Mouse (Mus musculus): ENCODE results near the gene Deup1. TPM values are rescaled to one million over a fixed set of nuclear protein-coding genes. Genes with fewer than 3 reads are reported as not detected.
A peak's percentile ranks its signal among the peaks of the same experiment; 100 is the strongest.

Deup1 gene
- polyA plus RNA-seq, 1 experiment from 2014 or later: 6.2 TPM

DNA sequence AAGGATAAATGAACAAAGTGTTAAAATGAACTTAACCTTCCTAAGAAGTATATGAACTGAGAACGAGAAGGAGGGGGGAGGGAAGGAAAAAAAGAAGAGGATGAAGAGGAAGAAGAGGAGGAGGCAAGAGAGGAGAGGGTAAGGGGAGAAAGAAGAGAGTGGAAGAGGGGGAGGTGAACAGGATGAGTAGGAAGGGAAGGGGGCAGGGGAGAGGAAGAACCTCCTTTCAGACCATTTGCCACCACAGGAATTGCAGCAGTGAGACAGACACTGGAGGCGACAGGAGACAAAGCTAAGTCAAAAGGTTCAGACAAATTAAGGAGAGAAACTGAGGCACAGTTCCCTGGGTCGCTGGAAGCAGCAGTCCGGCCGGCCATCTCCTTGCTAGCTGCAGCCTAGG is 349 bp downstream of the Deup1 start:
- no peaks in the 10 kb centered on the region for H3K27me3 ChIP-seq (ENCODE audit: control insufficient read depth, insufficient read depth, low read length)
- no peak overlapping the region for H3K27ac ChIP-seq (ENCODE audit: low read depth, low read length)
- 15% methylated on average over 5 of the region's 5 CpGs for WGBS
- H3K9ac ChIP-seq (ENCODE audit: low read depth, low read length): no peak overlapping the region; the same call in 1 of the 2 replicates
- DNase-seq (ENCODE audit: low spot score): no peak
- peak; percentile 58; the same call in 1 of the 2 replicates for ATAC-seq (ENCODE audit: low FRiP score)
- H3K36me3 ChIP-seq (ENCODE audit: control insufficient read depth, insufficient read depth, low read length): no peaks in the 10 kb centered on the region
- no peaks in the 10 kb centered on the region for H3K4me1 ChIP-seq (replicated peaks; ENCODE audit: control insufficient read depth, insufficient read depth, low read length)
- peak overlapping the region; percentile 54 for H3K4me2 ChIP-seq (replicated peaks; ENCODE audit: low read depth, low read length)
- H3K9me3 ChIP-seq (ENCODE audit: control insufficient read depth, low read length): no peaks in the 10 kb centered on the region
- peak overlapping the region; percentile 22 for H3K4me3 ChIP-seq (ENCODE audit: low read depth, low read length)

DNA sequence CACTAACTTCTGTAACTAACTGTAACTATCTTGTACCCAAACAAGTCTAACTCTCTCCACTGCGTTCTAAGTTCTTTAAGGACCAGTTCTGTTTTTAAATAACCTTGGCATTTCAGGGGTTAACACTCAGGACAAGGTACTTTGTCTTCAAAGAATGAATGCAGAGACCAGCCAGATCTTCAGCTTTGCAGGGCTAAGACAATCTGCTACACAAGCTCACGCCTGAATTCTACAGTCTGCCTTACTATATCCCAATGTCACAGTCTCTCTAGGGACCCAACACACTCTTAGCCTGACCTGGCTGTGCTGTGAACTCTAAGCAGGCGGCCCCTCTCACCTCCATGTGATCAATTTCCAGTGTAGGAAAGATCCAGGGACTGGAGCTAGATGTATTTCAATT is 3.0 kb downstream of the Deup1 start:
- no peak overlapping the region for H3K4me3 ChIP-seq (ENCODE audit: low read depth, low read length)
- no peaks in the 10 kb centered on the region for H3K9me3 ChIP-seq (ENCODE audit: control insufficient read depth, low read length)
- no peak overlapping the region for H3K9ac ChIP-seq (ENCODE audit: low read depth, low read length)
- no peak overlapping the region for H3K4me2 ChIP-seq (replicated peaks; ENCODE audit: low read depth, low read length)
- WGBS: 75% methylated on average over 3 of the region's 3 CpGs
- DNase-seq (ENCODE audit: low spot score) (no peak), ATAC-seq (ENCODE audit: low FRiP score) (no peak)
- no peaks in the 10 kb centered on the region for H3K4me1 ChIP-seq (replicated peaks; ENCODE audit: control insufficient read depth, insufficient read depth, low read length)
- no peaks in the 10 kb centered on the region for H3K27me3 ChIP-seq (ENCODE audit: control insufficient read depth, insufficient read depth, low read length)
- H3K27ac ChIP-seq (ENCODE audit: low read depth, low read length): no peak overlapping the region
- no peaks in the 10 kb centered on the region for H3K36me3 ChIP-seq (ENCODE audit: control insufficient read depth, insufficient read depth, low read length)

DNA sequence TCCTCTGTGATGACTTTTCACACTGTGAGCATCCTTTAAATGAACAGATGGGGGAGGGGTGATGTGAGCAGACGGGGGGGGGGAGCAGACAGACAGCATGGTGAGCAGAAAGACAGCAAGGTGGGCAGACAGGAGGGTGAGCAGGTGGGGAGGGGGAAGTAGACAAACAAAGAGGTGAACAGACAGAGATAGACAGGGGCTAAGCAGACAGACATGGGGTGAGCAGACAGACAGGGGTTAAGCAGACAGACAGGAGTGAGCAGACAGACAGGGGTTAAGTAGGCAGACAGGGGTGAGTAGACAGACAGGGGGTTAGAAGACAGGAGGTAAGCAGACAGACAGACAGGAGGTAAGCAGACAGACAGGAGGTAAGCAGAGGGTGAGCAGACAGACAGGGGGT is 8.0 kb downstream of the Deup1 start:
- ATAC-seq (ENCODE audit: low FRiP score): no peak
- Histone ChIP-seq H3K36me3 (ENCODE audit: control insufficient read depth, insufficient read depth, low read length) (no peaks in the 10 kb centered on the region), H3K4me3 (ENCODE audit: low read depth, low read length) (no peak overlapping the region), H3K9ac (ENCODE audit: low read depth, low read length) (no peak overlapping the region), H3K27me3 (ENCODE audit: control insufficient read depth, insufficient read depth, low read length) (no peaks in the 10 kb centered on the region), H3K4me1 (replicated peaks; ENCODE audit: control insufficient read depth, insufficient read depth, low read length) (no peaks in the 10 kb centered on the region), H3K4me2 (replicated peaks; ENCODE audit: low read depth, low read length) (no peak overlapping the region), H3K27ac (ENCODE audit: low read depth, low read length) (no peak overlapping the region), H3K9me3 (ENCODE audit: control insufficient read depth, low read length) (no peaks in the 10 kb centered on the region)
- 53% methylated on average over 1 of the region's 1 CpGs for WGBS
- no peak for DNase-seq (ENCODE audit: low spot score)

DNA sequence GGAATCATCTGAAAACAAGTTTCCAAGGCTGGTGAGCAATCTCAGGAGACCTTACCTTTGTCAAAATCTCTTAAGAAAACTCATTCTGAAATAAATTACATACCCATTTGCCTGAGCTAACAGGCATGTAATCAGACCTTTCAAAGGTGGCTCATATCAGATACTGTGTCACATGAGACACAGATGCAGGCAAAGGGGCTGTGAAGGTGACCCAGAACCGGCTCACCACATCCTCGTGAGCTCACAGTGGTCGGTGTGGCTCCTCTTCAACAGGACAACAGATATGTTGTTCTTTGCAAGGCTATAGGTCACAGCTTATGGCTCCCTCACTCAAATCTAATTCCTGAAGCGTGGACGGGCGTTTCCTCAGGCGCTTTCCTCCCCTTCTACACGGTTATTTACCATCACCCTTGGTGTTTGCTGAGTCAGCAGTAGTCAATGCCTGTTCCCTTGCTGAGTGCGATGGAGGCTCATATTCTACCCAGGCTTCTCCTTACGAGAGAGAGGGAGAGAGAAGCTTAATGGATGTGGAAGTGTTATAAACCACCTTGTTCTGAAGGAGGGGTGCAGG is 8.6 kb downstream of the Deup1 start:
- H3K4me2 ChIP-seq (replicated peaks; ENCODE audit: low read depth, low read length): no peak overlapping the region
- no peaks in the 10 kb centered on the region for H3K36me3 ChIP-seq (ENCODE audit: control insufficient read depth, insufficient read depth, low read length)
- no peaks in the 10 kb centered on the region for H3K27me3 ChIP-seq (ENCODE audit: control insufficient read depth, insufficient read depth, low read length)
- no peak overlapping the region for H3K27ac ChIP-seq (ENCODE audit: low read depth, low read length)
- H3K4me1 ChIP-seq (replicated peaks; ENCODE audit: control insufficient read depth, insufficient read depth, low read length): no peaks in the 10 kb centered on the region
- DNase-seq (ENCODE audit: low spot score) (peak; percentile 11), ATAC-seq (ENCODE audit: low FRiP score) (no peak)
- H3K9ac ChIP-seq (ENCODE audit: low read depth, low read length): no peak overlapping the region
- 64% methylated on average over 10 of the region's 10 CpGs for WGBS
- H3K9me3 ChIP-seq (ENCODE audit: control insufficient read depth, low read length): no peaks in the 10 kb centered on the region
- H3K4me3 ChIP-seq (ENCODE audit: low read depth, low read length): no peak overlapping the region

DNA sequence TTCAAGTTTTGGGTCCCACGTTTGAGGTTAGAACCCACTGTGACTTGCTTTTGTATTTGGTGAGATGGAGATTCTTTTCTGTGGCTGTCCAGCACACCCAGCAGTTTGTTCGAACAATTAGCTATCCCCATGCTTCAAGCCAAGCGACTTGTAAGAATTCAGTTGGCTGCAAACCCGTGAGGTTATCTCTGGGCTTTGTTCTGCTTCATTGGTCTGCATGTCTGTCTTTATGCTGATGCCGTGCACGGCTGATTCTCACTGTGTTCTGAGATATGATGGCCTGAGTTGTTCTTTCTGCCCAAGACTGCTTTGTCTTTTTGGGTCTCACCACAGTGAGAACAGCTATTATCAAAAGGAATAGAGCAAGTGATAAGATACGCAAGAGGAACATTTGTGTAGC is 10.7 kb downstream of the Deup1 start:
- H3K4me3 ChIP-seq (ENCODE audit: low read depth, low read length): no peak overlapping the region
- H3K9me3 ChIP-seq (ENCODE audit: control insufficient read depth, low read length): no peaks in the 10 kb centered on the region
- no peaks in the 10 kb centered on the region for H3K4me1 ChIP-seq (replicated peaks; ENCODE audit: control insufficient read depth, insufficient read depth, low read length)
- 46% methylated on average over 7 of the region's 7 CpGs for WGBS
- H3K27me3 ChIP-seq (ENCODE audit: control insufficient read depth, insufficient read depth, low read length): no peaks in the 10 kb centered on the region
- no peaks in the 10 kb centered on the region for H3K36me3 ChIP-seq (ENCODE audit: control insufficient read depth, insufficient read depth, low read length)
- no peak overlapping the region for H3K27ac ChIP-seq (ENCODE audit: low read depth, low read length)
- DNase-seq (ENCODE audit: low spot score) (no peak), ATAC-seq (ENCODE audit: low FRiP score) (no peak)
- H3K9ac ChIP-seq (ENCODE audit: low read depth, low read length): no peak overlapping the region
- H3K4me2 ChIP-seq (replicated peaks; ENCODE audit: low read depth, low read length): no peak overlapping the region

DNA sequence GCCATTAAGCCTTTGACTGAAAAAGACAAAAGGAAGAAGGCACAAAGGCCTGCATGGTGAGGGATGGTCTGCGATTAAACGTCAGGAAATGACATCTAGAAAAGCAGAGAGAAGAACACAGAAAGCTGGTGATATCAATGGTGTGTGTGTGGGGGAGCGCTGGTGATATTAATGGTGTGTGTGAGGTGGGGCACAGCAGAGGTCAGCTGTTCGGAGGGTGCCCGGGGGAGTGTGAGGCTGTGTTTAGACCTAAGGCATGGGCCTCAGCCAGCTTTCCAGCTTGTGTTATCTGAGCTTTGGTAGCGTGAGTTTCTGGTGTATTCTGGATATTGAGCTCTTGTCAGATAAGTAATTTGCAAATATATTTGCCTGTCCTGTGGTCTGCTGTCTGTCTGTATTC is 11.3 kb downstream of the Deup1 start:
- DNase-seq (ENCODE audit: low spot score) (no peak), ATAC-seq (ENCODE audit: low FRiP score) (no peak)
- no peak overlapping the region for H3K4me2 ChIP-seq (replicated peaks; ENCODE audit: low read depth, low read length)

DNA sequence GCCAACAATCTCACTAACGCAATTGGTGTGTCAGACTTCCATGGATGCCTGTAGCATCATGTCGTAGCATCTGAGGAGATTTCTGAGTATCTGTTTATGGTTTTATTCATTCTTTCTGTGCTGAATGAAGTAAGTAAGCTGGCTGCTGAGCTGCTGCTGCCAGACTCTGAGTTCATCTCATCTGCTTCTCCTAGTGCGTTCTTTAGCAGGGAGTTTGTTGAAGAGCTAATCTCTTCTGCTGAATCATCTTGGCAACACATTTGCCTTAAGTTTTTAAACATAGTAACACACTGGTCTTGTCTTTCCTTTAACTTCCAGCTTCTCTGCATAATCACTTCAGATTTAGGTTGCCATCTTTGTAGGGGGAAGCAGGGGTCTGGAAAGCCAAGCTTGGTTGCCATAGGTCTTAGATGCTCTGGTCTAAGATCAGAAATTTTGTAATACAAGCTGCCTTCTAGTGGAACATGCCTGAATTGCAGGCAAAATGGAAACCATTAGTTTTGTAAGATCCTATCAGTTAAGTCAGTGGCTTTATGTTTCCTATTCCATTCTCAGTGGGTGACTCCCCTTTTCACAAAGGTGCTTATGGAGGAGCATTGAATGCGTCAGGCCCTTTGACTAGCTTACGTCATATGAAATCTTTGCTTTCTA is 18.3 kb downstream of the Deup1 start:
- 94% methylated on average over 5 of the region's 5 CpGs for WGBS
- no peaks in the 10 kb centered on the region for H3K9me3 ChIP-seq (ENCODE audit: control insufficient read depth, low read length)
- no peaks in the 10 kb centered on the region for H3K36me3 ChIP-seq (ENCODE audit: control insufficient read depth, insufficient read depth, low read length)
- DNase-seq (ENCODE audit: low spot score) (no peak), ATAC-seq (ENCODE audit: low FRiP score) (no peak)
- no peak overlapping the region for H3K9ac ChIP-seq (ENCODE audit: low read depth, low read length)
- no peak overlapping the region for H3K27ac ChIP-seq (ENCODE audit: low read depth, low read length)
- no peaks in the 10 kb centered on the region for H3K27me3 ChIP-seq (ENCODE audit: control insufficient read depth, insufficient read depth, low read length)
- H3K4me1 ChIP-seq (replicated peaks; ENCODE audit: control insufficient read depth, insufficient read depth, low read length): no peaks in the 10 kb centered on the region
- H3K4me2 ChIP-seq (replicated peaks; ENCODE audit: low read depth, low read length): no peak overlapping the region
- no peak overlapping the region for H3K4me3 ChIP-seq (ENCODE audit: low read depth, low read length)

More for the DNA sequence above, 11.3 kb downstream of the Deup1 start:
- 71% methylated on average over 6 of the region's 6 CpGs for WGBS
- H3K4me1 ChIP-seq (replicated peaks; ENCODE audit: control insufficient read depth, insufficient read depth, low read length): no peaks in the 10 kb centered on the region
- no peak overlapping the region for H3K27ac ChIP-seq (ENCODE audit: low read depth, low read length)
- H3K4me3 ChIP-seq (ENCODE audit: low read depth, low read length): no peak overlapping the region
- H3K36me3 ChIP-seq (ENCODE audit: control insufficient read depth, insufficient read depth, low read length): no peaks in the 10 kb centered on the region
- H3K27me3 ChIP-seq (ENCODE audit: control insufficient read depth, insufficient read depth, low read length): no peaks in the 10 kb centered on the region
- no peak overlapping the region for H3K9ac ChIP-seq (ENCODE audit: low read depth, low read length)
- H3K9me3 ChIP-seq (ENCODE audit: control insufficient read depth, low read length): no peaks in the 10 kb centered on the region

DNA sequence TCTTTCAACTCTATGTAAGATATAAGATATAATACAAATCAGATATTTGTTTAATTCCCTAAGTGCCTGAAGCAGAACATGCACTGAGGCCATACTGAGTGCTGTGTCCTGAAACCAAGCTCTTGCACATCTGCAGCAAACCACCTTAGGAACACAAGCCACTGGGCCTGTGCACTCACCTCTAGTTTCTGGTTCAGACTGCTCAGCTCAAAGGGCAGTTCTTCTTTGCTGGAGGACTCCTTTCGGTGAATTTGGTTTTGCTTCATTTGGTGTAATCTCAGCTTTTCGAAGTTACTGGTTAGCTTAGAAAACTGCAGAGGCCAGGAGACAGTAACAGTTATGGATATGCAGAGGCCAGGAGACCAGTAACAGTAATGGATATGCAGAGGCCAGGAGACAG is 20.1 kb downstream of the Deup1 start:
- ATAC-seq (ENCODE audit: low FRiP score) (no peak), DNase-seq (ENCODE audit: low spot score) (no peak)
- 92% methylated on average over 2 of the region's 2 CpGs for WGBS
- H3K4me2 ChIP-seq (replicated peaks; ENCODE audit: low read depth, low read length): no peak overlapping the region
- H3K27ac ChIP-seq (ENCODE audit: low read depth, low read length): no peak overlapping the region
- H3K4me3 ChIP-seq (ENCODE audit: low read depth, low read length): no peak overlapping the region
- H3K9ac ChIP-seq (ENCODE audit: low read depth, low read length): no peak overlapping the region
- H3K4me1 ChIP-seq (replicated peaks; ENCODE audit: control insufficient read depth, insufficient read depth, low read length): no peaks in the 10 kb centered on the region
- H3K9me3 ChIP-seq (ENCODE audit: control insufficient read depth, low read length): no peaks in the 10 kb centered on the region
- no peaks in the 10 kb centered on the region for H3K27me3 ChIP-seq (ENCODE audit: control insufficient read depth, insufficient read depth, low read length)
- H3K36me3 ChIP-seq (ENCODE audit: control insufficient read depth, insufficient read depth, low read length): no peaks in the 10 kb centered on the region

DNA sequence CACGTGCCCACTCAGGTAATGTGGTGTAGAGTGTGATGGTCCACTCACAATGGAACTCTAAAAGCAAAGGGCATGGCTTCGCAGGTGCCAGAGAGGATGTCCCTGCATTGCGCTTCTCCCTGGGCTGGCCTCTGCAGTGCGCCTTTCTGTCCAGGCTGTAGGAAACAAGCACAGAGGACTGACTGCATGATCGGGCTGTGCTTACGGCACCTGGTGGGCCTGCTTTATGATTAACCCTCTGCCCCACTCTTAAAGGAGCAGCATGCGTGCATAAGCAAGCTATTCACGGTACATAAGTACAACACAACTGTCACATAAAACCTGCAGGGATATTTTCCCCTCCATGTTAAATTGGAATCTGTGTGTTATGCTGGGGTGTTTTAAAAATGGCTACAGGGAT is 24.6 kb downstream of the Deup1 start:
- H3K9ac ChIP-seq (ENCODE audit: low read depth, low read length): no peak overlapping the region
- H3K4me2 ChIP-seq (replicated peaks; ENCODE audit: low read depth, low read length): no peak overlapping the region
- H3K4me3 ChIP-seq (ENCODE audit: low read depth, low read length): no peak overlapping the region
- ATAC-seq (ENCODE audit: low FRiP score) (no peak), DNase-seq (ENCODE audit: low spot score) (no peak)
- no peaks in the 10 kb centered on the region for H3K4me1 ChIP-seq (replicated peaks; ENCODE audit: control insufficient read depth, insufficient read depth, low read length)
- H3K27ac ChIP-seq (ENCODE audit: low read depth, low read length): no peak overlapping the region
- H3K9me3 ChIP-seq (ENCODE audit: control insufficient read depth, low read length): no peaks in the 10 kb centered on the region
- 84% methylated on average over 8 of the region's 8 CpGs for WGBS
- no peaks in the 10 kb centered on the region for H3K27me3 ChIP-seq (ENCODE audit: control insufficient read depth, insufficient read depth, low read length)
- H3K36me3 ChIP-seq (ENCODE audit: control insufficient read depth, insufficient read depth, low read length): no peaks in the 10 kb centered on the region
